Mouse (Mus musculus) hematopoietic multipotent progenitor cell, adult 10-12 weeks (in vitro differentiated cells): ENCODE measurements around the gene Gm27235. TPM values are rescaled to one million over a fixed set of nuclear protein-coding genes. Genes with fewer than 3 reads are reported as not detected.

ENCODE experiments used
- polyA plus RNA-seq: library from polyadenylated mRNA; stranded (reverse); fragments of >175 nt; gene quantifications from 2 replicates; pipeline ENCODE4 v1.2.3, GENCODE M21; 2012; ENCODE audit warnings: low replicate concordance

Gm27235 gene
- polyA plus RNA-seq = not detected in 2 replicates

GRCm38 (mm10) chr9:35790001-35790400 is at the start of gene Gm27235, which contains the start of gene D730048I06Rik:
Gm27235 (minus strand) TSS chr9:35790101.
D730048I06Rik (minus strand) TSS chr9:35790112.

GRCm38 (mm10) chr9:35778009-35778408 is 11.9 kb downstream of the Gm27235 start, which contains the start of gene Gm17727:
Gm17727 (minus strand) TSS chr9:35778109.

GRCm38 (mm10) chr9:35740749-35741148 is 49.2 kb downstream of the Gm27235 start, which contains the start of gene Gm17677:
Gm17677 (plus strand) TSS chr9:35741049.

Other genes starting within 250 kb of the Gm27235 start
- gene Ddx25, start 231.6 kb downstream of the Gm27235 start, polyA plus RNA-seq = 0.10 and 0.12 TPM in 2 replicates
- 0.81 and 2.2 TPM in 2 replicates for gene Pus3, start 231.5 kb downstream of the Gm27235 start, polyA plus RNA-seq
- gene Pate2, start 219.8 kb downstream of the Gm27235 start, polyA plus RNA-seq = 0.16 and 0.33 TPM in 2 replicates
- gene Hyls1, start 219.7 kb downstream of the Gm27235 start, polyA plus RNA-seq = 2.8 and 2.9 TPM in 2 replicates
- not detected in 2 replicates for gene Pate4, start 178.2 kb downstream of the Gm27235 start, polyA plus RNA-seq
- gene Pate3, start 141.9 kb downstream of the Gm27235 start, polyA plus RNA-seq = not detected in 2 replicates
- not detected in 2 replicates for gene Pate1, start 102.7 kb downstream of the Gm27235 start, polyA plus RNA-seq
- not detected in 2 replicates for gene Gm17677, start 49.1 kb downstream of the Gm27235 start, polyA plus RNA-seq
- not detected in 2 replicates for gene Gm17727, start 12.0 kb downstream of the Gm27235 start, polyA plus RNA-seq
- gene D730048I06Rik, start within 50 bp of the Gm27235 start, polyA plus RNA-seq = not detected in 2 replicates
- gene 9230110F15Rik, start 54.0 kb upstream of the Gm27235 start, polyA plus RNA-seq = not detected in 2 replicates
- gene 9230113P08Rik, start 118.3 kb upstream of the Gm27235 start, polyA plus RNA-seq = not detected in 2 replicates